Mouse (Mus musculus) embryo, embryonic 11.5 days (tissue): ENCODE measurements at regions not wholly inside any gene's neighbourhood (a gene's known extent, or its start where the extent isn't known, plus 50 kb on each side); places are given as distances from the start of the nearest gene placed in this dataset.

Experiments used
- DNase-seq: peaks from one replicate; pipeline ENCODE4 v3.0.0-alpha.2; 2012; ENCODE audit warnings: low read depth, low spot score

DNA sequence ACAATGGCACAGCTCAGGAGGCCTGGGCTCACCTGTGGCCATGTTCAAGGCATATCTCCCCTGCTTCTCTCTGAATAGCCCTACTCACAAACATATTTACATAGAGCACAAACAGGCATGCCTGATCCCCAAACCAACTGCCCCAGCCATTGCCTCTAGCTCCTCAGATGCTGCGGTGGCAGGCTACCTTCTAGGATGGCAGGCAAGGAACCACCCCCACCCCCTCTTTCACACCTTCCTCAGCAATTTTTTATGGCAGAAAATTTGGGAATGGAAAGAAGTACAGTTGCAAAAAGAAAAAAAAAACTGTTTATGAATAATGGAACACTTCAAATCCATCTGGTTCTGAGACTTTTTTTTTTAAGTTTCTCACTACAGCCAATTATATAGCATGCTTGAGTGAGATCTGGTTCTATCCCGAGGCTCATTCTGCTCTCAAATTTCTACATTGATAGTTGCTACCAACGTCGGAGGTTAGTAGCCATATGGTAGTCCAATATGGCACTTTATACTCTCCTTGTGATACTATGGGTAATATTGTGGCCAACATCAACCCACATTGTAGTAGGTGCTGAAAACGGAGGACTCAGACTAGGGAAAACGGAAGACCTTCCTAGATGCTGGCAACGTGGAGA lies 136.8 kb upstream of the Gm10295 start:
- DNase-seq, result no peak

DNA sequence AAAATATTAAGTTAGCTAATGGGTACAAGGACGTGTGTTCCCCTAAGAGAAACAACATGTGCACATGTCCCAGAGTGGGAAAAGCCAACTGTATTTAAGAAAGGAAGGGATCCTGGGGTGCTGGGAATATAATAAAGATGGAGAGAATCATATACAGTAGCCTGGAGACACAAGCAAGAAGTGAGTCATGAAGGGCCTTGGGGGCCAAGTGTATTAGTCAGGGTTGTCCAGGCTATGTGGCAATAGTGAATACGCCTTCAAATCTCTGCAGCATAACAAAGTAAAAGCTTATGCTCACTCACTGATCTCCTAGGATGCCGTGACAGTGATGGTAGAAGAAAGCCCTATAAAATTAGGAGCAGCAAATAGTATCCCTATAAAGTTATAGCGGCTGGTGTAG lies 124.1 kb upstream of the Gm10295 start:
- no peak for DNase-seq

DNA sequence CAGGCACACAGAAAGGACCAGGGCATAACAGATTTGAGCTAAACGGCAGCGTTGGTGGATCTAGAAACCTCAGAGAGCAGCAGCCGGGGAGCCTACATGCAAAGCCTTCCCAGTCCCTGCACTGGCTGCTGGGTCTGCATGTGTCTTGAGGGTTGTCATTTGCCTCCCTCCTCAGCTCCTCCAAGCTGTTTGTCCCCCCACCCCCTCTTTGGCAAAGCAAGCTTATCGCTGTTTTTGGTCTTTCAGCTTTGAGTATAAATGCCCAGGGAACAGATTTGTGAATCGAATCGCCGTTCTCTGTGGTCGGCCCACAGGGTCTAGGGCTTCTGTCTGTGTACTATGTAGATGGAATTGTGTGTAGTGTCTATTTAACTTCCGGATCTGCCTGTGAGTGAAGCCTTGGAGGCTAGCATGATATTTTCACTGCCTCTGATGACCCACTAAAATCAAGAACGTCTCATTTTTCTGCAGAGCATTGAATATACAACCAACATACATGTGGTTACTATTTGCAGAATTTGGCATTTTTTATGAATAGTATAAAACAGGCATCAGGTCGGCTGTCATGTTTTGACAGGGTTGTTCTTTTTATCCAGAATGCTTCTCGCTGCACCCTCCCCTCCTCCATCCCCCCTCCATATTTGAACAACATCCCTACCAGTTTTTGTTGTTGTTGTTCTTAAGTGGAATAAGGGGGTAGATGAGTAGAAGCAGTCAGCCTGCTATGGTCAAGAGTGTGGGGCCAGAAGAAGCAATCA lies 121.3 kb upstream of the Gm10295 start:
- no peak for DNase-seq

DNA sequence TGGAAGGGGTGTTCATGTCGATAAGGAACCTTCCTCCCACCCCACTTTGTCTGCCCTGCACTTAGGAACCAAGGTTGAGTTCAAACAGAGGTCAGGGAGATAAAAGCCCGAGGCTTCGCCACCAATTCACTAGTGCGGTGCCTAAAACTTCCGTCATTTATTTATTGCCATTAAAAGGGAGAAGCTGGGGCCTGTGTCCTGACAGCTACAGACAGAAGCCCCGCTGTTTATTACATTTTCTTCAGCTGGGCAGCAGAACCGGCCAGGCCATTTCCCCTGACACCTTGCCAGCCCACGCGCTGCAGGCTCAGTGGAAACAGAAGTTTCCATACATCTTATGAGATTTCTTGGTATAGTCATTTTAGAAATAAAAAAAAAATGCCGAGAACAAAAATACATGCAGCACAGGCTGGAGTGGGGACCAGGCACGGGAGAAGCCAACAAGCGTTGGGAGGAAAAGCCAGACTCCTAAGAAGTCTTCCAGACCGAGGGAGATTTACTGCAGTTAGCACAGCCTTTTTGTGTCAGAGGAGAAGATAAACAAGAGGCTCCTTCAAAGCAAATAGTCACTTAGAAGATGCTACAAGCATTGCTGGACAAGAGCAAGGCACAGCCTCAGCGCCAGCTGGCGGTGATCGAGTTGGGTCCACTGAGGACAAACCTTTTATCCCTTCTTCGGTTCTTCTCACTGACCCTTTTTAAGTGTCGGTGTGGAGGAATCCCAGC lies 120.5 kb upstream of the Gm10295 start:
- DNase-seq, result peak; percentile 45

DNA sequence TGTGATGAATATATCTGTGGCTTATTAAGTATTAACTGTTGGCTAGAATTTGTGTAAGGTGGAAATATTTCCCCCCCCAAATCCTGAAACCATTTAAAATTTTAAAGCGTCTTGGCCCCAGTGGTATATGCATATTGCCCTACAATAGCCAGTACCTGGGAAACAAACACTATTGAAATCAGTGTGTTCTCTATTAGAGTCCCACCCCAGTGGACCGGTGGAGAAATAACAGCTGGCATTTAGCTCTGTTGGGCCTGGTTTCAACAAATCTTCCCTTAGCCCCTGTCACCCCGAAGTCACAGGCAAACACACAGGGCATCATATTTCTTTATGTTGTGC lies 120.0 kb upstream of the Gm10295 start:
- no peak for DNase-seq

DNA sequence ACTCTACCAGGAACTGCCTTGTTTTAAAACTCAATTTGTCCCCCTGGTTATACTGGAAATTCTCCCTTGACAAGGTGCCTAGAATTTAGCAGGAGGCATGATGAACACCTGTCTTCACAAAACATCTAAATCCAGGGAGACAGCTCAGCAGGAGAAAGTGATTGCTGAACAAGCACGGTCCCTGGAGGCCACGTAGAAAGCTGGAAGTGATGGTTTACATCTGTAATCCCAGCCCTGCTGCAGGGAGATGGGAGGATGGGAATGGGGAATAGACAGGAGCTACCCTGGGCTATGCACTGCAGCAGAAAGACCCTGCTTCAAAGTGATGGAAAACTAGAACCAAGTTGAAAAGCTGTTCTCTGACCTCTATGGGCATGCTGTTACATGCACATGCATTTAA lies 119.1 kb upstream of the Gm10295 start:
- DNase-seq, result no peak

DNA sequence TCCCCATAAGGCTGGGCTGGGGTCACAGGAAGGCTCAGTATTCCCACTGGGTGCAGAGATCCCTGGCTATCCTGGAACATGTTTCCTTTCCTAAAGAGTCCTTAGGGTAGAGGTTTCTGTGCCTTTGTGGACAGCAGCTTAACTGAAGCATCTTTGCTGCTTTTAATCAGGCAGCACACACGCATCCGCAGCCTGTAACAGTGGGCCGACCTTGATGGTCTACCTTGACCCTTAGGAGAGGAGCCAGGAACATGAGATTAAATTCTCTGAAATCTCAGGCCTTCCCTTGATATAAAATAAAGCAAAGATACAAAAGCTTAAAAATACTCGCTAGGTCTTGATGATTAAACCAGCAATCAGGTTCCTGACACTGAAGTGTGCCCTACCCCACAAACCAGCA lies 118.7 kb upstream of the Gm10295 start:
- no peak for DNase-seq

DNA sequence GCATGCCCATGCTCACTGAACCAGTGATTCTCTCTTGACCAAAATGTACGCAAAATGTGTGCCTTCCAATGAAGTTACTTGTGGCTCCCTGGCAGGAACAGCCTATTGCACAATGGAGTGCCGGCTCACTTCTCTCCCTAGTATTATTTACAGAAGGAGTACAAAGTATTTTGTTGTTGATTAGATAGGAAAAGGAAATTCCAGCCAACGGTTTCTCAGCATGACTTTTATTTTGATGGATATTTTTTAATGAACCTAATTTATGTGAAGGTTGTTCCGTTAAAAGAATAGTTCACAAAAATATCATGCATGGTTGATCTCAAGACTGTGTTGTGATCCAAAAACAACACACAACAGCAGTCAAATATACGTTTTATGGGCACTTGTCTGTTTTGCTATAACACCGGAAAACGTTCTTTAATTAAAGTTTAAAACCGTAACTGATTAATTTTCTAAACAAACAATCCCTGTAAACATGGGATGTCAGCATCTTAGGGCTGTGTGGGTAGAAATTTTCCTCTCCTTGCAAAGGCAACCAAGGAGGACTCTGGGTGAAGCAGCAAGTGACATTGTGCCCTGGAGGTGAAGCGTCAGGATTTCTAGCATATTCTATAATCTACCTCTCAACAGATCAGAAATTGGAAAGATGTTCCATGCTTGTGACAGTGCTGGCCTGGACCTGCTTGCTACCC lies 116.3 kb upstream of the Gm10295 start:
- no peak for DNase-seq

DNA sequence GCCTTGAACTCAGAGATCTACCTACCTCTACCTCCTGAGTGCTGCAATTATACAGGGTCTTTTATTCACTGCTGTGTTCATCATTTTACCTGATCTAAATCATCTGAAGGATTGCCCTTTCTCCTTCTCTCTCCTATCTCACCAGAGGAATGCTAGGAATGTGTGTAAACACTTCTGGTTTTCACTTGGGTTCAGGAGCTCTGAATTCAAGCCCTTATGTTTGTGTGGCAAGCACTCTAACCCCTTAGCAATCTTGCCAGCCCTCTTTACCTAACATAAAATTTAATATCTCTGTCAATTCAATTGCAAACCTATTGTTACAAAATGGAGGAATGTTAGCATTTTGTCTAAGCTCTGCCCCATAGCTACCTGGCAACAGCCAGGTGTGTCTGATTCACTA lies 112.8 kb upstream of the Gm10295 start:
- no peak for DNase-seq

DNA sequence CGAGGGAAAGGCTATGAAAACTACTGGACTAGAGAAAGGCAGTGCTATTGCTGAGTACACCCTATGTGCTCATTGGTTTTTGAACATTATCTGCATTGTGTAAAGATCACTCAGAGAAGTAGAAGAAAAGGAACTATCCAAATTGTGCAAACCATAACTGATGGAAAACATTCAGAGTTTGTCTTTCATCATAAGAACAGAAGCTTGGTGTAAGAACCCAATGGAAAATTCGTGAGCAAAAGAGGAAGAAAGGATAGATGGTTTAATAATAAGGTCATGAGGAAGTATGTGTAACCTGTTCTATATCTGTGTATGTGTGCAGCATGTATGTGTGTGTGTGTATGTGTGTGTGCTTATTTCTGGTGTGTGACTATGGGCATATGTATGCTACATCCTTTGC lies 112.3 kb upstream of the Gm10295 start:
- DNase-seq, result no peak

DNA sequence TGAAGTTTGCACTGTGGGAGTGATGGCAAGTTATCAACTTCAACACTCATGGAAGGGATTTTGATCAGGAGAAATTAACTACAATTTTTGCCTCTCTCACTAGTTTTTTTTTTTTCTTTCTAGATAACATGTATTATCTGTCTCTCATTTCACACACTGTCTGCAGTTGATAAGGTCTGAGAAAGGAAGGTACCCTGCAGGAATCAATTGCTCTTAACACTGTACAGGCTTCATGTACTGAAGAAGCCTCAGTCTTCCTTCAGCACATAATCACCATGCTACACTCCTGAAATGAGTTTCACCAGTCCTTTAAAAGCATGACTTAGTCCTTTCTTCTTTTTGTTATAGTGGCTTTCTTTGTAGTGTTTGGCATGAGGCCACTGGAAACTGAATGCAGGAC lies 108.5 kb upstream of the Gm10295 start:
- DNase-seq, result no peak

DNA sequence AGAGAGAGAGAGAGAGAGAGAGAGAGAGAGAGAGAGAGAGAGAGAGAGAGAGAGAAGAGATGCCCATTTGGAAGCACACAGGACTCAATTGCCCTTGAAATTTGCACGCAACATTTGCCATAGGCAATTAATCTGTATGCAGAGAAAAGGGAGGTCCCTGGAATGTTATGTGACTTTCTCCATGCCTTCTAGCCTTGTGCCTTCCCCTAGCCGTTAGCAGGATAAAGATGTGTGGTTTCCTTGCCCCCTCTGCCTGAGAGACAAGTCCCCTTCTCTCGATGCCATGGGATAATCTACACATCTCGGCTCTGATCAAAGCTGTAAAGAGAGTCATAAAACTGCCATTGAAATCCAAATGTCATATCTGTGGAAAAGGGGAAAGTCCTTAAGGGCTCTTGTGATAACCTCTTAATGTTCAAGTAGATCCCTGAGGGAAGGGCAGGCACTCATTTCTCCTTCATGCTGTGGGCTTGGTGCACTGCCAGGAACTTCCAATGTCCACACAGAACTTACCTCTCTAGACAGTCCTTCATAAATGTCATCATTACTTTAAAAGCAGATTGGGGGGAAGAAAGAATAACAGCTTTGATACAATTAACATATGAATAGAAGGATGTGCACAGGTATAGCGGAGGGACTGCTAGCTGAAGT lies 106.9 kb upstream of the Gm10295 start:
- no peak for DNase-seq

DNA sequence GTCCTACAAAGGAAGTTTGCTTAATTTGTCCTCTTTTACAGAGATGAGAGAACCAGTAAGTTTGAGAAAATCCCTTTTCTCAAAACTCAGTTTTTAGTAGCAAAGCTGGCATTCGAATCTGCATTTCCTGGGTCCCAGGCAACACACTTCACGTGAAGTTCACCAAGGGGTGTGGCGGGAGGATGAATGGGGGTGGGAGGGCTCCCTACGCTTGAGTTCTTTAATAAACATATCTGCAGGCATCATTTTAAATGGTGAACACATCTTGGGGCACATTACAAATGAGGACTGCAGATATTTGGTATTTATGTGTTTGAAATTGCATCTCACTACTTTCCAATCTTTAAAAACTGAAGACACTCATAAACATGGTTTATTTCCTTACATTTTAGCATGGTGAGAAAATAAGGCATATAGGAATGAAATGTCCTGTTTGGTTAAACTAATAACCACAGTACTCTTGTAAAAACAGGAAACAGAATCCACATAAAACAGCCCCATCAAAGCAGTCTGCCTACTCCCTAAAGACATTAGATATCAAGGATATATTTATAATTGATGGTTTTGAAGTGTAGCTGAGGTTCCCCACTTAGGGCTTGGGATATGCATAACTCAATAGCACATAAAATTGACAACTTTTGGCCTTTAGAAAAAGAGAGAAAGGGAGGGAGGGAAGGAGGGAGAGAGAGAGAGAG lies 106.3 kb upstream of the Gm10295 start:
- no peak for DNase-seq

DNA sequence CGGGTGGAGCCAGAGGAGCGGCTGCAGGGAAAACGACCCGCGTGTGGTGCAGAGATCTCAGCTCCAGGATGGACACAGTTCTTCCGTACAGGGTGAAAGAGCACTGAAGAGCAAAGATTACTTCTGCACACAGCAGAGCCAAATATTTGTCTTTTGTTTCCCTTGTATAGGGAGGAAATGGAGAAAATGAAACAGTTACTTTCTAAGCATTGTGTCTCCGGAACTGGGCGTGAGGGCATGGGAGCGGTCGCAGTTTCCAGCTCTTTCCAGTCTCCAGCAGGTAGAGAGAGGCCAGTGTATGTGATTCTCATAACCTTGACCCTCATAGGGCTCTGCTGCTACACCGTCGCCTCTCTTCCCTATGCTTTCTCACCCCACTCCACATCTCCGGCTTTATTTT lies 105.1 kb upstream of the Gm10295 start:
- DNase-seq, result no peak

DNA sequence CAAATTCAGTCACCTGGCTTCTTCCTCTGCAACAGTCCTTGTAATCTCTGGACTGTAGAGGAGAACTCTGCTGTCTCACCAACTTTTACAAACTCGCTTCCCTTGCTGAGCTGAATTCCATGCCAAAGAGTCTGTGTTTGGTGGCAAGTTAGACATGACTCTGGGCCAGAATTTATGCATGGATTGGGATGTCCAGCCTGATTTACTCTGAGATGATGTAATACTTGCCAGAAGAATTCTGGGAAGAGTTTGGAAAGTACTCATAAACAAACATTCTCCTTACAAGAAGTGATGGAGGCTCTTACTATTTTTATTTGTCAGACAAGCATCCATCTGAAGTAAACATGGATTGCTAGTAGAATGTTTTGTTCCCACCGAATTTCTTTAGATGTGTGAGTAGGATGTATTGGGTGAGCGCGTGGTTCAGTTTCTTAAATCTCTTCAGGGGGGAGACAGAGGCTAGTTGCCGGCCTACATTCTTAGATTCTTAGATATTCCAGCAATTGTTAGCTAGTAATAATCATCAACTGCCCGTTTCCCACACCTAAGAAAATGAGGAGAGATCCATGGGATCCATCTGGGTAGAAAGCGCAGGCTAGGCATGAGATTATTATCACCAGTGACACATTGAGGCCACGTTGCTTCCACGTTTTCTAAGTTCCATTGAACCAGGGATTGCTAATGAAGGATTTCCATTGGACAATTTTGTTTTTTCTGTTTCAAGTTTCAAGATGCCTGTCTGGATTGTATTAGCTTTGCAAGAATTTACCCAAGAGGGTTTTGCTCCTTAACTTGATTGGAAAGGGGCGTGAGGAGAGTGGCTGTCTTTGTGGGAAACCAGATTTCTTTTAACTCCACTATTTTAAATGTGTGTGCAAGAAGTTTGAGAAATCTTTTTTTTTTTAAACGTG lies 89.3 kb upstream of the Gm10295 start:
- DNase-seq, result no peak

DNA sequence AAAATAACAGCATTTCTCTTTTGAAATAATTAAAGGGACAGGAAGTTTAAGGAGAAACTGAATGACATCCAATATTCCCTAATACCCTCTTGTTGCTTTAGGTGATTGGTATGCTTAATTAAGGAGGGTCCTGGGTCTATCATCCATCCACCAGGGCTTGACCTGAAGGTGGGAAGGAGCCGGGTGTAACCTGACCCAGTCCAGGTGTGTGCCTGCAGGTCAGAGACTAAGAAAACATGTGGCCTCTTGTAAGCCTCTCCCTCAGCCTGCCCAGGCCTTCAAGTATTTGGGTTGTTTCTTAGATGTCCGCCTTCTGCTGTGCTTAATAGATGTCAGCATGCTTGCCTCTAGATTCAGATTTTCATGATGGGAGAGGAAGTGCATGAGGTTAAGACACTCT lies 74.7 kb upstream of the Gm10295 start:
- no peak for DNase-seq

DNA sequence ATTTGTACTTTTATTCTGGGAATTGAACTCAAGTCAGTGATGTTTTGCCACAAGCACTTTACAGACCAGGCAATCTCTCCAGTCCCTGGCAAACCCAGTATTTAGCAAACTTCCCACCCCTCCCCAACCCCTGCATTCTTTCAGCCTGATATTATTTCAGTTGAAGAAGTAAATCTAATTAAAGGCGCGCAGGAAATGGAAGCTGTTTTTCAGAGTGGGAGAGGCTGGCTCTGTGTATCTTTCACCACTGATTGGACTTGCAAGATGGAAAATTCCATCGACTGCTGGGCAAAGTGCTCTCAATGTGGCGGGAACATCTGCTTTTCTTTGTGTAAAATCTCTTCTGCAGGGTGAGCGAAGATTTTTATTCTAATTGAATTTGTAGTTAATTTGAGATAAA lies 68.0 kb upstream of the Gm10295 start:
- DNase-seq, result no peak

DNA sequence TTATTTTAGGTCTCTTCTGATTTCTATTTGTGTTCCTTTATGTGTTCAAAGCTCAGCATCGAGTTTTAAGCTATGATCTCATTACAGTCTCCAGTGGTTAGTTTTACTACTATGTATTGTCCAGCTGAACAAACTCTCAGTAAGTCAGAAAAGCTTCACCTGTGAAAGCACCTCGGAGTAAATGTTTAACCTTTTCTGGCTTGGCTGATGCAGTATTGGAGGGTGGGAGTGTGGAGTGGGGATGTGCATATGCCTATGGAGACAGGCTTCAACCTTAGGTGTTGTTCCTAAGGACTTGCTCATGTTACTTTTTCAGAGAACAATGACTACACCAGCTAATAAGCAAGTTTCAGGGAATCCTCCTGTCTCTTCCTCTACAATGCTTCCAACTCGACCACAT lies 67.6 kb upstream of the Gm10295 start:
- DNase-seq, result no peak

DNA sequence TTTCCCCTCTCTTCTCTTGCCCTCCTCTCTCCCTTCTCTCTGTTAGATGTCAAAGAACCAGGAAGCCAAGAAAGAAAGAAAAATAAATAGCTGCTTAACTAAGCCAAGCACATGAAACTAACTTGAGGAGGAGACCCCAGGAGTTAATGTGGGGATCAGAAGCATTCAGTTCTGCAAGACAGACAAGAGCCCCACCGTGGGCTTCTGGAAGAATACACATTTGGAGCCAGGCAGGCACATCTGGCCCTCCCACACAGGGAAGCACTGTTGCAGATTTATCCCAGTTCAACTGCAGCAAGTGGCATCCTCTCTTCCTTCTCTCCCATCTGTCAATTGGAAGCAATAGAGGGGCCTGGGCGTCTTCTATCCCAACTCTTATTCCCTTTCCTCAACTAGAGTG lies 63.5 kb upstream of the Gm10295 start:
- DNase-seq, result no peak

DNA sequence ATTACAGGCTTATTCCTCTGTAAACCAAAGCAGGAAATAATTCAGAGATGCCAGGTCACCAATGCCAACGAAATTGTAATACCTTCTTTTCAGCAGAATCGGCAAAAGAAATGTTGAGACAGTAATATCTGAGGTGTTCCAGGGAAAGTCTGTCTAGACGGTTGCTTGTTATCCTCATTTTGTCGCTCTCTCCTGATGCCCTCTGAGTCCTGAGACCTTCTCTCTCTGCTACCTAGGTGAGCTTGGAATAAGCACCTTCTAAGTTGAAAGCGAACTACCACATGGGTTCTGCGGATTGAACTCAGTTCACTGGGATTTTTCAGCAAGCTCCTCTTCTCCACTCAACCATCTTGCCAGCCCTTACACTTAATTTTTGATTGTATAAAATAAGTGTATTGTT lies 61.8 kb upstream of the Gm10295 start:
- DNase-seq, result no peak
